Mouse (Mus musculus) heart, postnatal 0 days (tissue): ENCODE measurements around the gene Ppp1r9b.

ENCODE experiments used
- CTCF ChIP-seq: IDR thresholded peaks from 2 replicates; pipeline ENCODE4 v1.5.1; 2016; ENCODE audit warnings: antibody characterized with exemption, control low read depth, low read depth
- EP300 ChIP-seq: IDR thresholded peaks from 2 replicates; pipeline ENCODE4 v1.6.1; 2016; ENCODE audit warnings: antibody characterized with exemption, low read depth

DNA sequence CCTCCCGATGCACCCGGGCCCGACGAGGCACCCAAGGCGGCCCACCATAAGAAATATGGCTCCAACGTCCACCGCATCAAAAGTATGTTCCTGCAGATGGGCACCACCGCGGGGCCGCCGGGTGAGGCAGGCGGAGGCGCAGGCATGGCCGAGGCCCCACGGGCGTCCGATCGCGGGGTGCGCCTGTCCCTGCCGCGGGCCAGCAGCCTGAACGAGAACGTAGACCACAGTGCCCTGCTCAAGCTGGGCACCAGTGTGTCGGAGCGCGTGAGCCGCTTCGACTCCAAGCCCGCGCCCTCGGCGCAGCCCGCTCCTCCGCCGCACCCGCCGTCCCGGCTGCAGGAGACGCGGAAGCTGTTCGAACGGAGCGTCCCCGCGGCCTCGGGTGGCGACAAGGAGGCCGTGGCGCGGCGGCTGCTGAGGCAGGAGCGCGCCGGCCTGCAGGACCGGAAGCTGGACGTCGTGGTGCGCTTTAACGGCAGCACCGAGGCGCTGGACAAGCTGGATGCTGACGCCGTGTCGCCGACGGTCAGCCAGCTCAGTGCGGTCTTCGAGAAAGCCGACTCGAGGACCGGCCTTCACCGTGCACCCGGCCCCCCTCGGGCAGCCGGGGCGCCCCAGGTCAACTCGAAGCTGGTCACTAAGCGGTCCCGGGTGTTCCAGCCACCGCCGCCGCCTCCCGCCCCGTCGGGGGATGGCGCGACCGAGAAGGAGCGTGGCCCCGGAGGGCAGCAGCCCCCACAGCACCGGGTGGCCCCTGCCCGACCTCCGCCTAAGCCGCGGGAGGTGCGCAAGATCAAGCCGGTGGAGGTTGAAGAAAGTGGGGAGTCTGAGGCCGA lies 1.0 kb downstream of the Ppp1r9b start:
- no peak for TF ChIP-seq CTCF
- TF ChIP-seq EP300: no peak
